In genomic region chr14:51884598-51885331, GRCm38 (mm10) we compare ENCODE assay signal across 8 mouse cellular contexts. TPM values are rescaled to one million over a fixed set of nuclear protein-coding genes. Genes with fewer than 3 reads are reported as not detected.
DNase-seq lines count a peak whose midpoint lies in the region; ATAC-seq and TF ChIP-seq lines count a peak whose summit lies in the region.

TSS of gene Mettl17 (plus strand) at chr14:51884842.

- under 1% methylated on average over 43 of the region's 43 CpGs for WGBS in forebrain, embryonic 13.5 days
- WGBS in large intestine, adult 2 months: under 1% methylated on average over 43 of the region's 43 CpGs
- under 1% methylated on average over 43 of the region's 43 CpGs for WGBS in liver, postnatal 0 days (ENCODE audit: insufficient replicate concordance)
- under 1% methylated on average over 43 of the region's 43 CpGs for WGBS in neural tube, embryonic 14.5 days

- no peaks in the 10 kb centered on the region for H3K27me3 ChIP-seq in ES-Bruce4 (ENCODE audit: control insufficient read depth, insufficient read depth, low read length, poor library complexity, severe bottlenecking)
- H3K27me3 ChIP-seq in forebrain, embryonic 13.5 days: no peaks in the 10 kb centered on the region
- no peaks in the 10 kb centered on the region for H3K27me3 ChIP-seq in liver, postnatal 0 days (ENCODE audit: insufficient read depth, low read length)
- no peaks in the 10 kb centered on the region for H3K27me3 ChIP-seq in neural tube, embryonic 14.5 days (ENCODE audit: control insufficient read depth, insufficient read depth, low read length)

- peak; percentile 96 for DNase-seq in heart, postnatal 10 days
- peak; percentile 96 for DNase-seq in large intestine, adult 2 months (ENCODE audit: low read depth, low spot score)
- peak; percentile 95 for DNase-seq in liver, postnatal 0 days
- DNase-seq in testis, postnatal 10 days (ENCODE audit: low spot score): peak; percentile 98

- peak within 1 kb of the TSS; percentile 82 for H3K27ac ChIP-seq in ES-Bruce4 (ENCODE audit: insufficient read depth, low read length)
- peak within 1 kb of the TSS; percentile 78 for H3K27ac ChIP-seq in forebrain, embryonic 13.5 days
- H3K27ac ChIP-seq in liver, postnatal 0 days (ENCODE audit: low read depth): peak within 1 kb of the TSS; percentile 74
- H3K27ac ChIP-seq in neural tube, embryonic 14.5 days (ENCODE audit: low read depth, low read length): peak within 1 kb of the TSS; percentile 76

- ATAC-seq in cerebellum, adult (ENCODE audit: insufficient number of reproducible peaks, low FRiP score, low TSS enrichment): peak; percentile 100
- peak; percentile 99 for ATAC-seq in forebrain, embryonic 13.5 days
- ATAC-seq in liver, postnatal 0 days: peak; percentile 98
- ATAC-seq in neural tube, embryonic 14.5 days (ENCODE audit: low read depth): peak; percentile 99

- H3K4me2 ChIP-seq in forebrain, embryonic 13.5 days: peak within 1 kb of the TSS; percentile 82
- peak within 1 kb of the TSS; percentile 96 for H3K4me2 ChIP-seq in liver, postnatal 0 days (ENCODE audit: low read depth, low read length)
- peak within 1 kb of the TSS; percentile 78 for H3K4me2 ChIP-seq in neural tube, embryonic 14.5 days (ENCODE audit: low read depth, low read length)

- peak within 1 kb of the TSS; percentile 75 for H3K9ac ChIP-seq in ES-Bruce4 (ENCODE audit: low read depth, poor library complexity, severe bottlenecking)
- H3K9ac ChIP-seq in forebrain, embryonic 13.5 days: peak within 1 kb of the TSS; percentile 79
- H3K9ac ChIP-seq in liver, postnatal 0 days (replicated peaks): peak within 1 kb of the TSS; percentile 72
- peak within 1 kb of the TSS; percentile 78 for H3K9ac ChIP-seq in neural tube, embryonic 14.5 days (replicated peaks; ENCODE audit: low read depth, low read length)

- no peak for TF ChIP-seq POLR2A in ES-Bruce4 (IDR thresholded peaks at IDR 0.05; ENCODE audit: insufficient read depth, low read length)

- H3K4me1 ChIP-seq in ES-Bruce4 (ENCODE audit: control insufficient read depth, insufficient read depth, low read length): peaks cover 2% of the 10 kb centered on the region
- peaks cover 18% of the 10 kb centered on the region for H3K4me1 ChIP-seq in forebrain, embryonic 13.5 days
- H3K4me1 ChIP-seq in liver, postnatal 0 days (ENCODE audit: insufficient read depth): peaks cover 8% of the 10 kb centered on the region
- H3K4me1 ChIP-seq in neural tube, embryonic 14.5 days (ENCODE audit: control insufficient read depth, insufficient read depth, low read length): peaks cover 12% of the 10 kb centered on the region

- no peak for TF ChIP-seq EP300 in ES-Bruce4 (IDR thresholded peaks at IDR 0.05; ENCODE audit: insufficient read depth, low read depth, low read length)
- TF ChIP-seq EP300 in liver, postnatal 0 days (IDR thresholded peaks at IDR 0.05; ENCODE audit: low read depth): peak; percentile 35; the same call in 1 of the 2 replicates

- TF ChIP-seq CTCF in ES-Bruce4 (IDR thresholded peaks at IDR 0.05; ENCODE audit: low read depth, low read length): no peak
- 0 out of 2 replicates have a peak, but pooled peaks have one; percentile 12 for TF ChIP-seq CTCF in liver, postnatal 0 days (IDR thresholded peaks at IDR 0.05; ENCODE audit: low read depth)

- H3K36me3 ChIP-seq in ES-Bruce4 (ENCODE audit: control insufficient read depth, insufficient read depth, low read length, poor library complexity, severe bottlenecking): peaks cover 28% of the 10 kb centered on the region
- H3K36me3 ChIP-seq in forebrain, embryonic 13.5 days (ENCODE audit: poor library complexity, severe bottlenecking): peaks cover 32% of the 10 kb centered on the region
- peaks cover 14% of the 10 kb centered on the region for H3K36me3 ChIP-seq in liver, postnatal 0 days (replicated peaks; ENCODE audit: insufficient read depth, low read length)
- H3K36me3 ChIP-seq in neural tube, embryonic 14.5 days (ENCODE audit: control insufficient read depth, insufficient read depth, low read length): peaks cover 14% of the 10 kb centered on the region

- peak within 1 kb of the TSS; percentile 84 for H3K4me3 ChIP-seq in ES-Bruce4 (ENCODE audit: low read depth, low read length)
- peak within 1 kb of the TSS; percentile 73 for H3K4me3 ChIP-seq in forebrain, embryonic 13.5 days
- peak within 1 kb of the TSS; percentile 73 for H3K4me3 ChIP-seq in liver, postnatal 0 days (ENCODE audit: low read depth, low read length)
- peak within 1 kb of the TSS; percentile 63 for H3K4me3 ChIP-seq in neural tube, embryonic 14.5 days (ENCODE audit: low read depth, low read length)

- H3K9me3 ChIP-seq in ES-Bruce4 (replicated peaks; ENCODE audit: control insufficient read depth, insufficient read depth, low read length, poor library complexity, severe bottlenecking): no peaks in the 10 kb centered on the region
- no peaks in the 10 kb centered on the region for H3K9me3 ChIP-seq in forebrain, embryonic 13.5 days (replicated peaks)
- no peaks in the 10 kb centered on the region for H3K9me3 ChIP-seq in liver, postnatal 0 days (ENCODE audit: low read length)
- no peaks in the 10 kb centered on the region for H3K9me3 ChIP-seq in neural tube, embryonic 14.5 days (ENCODE audit: control insufficient read depth, low read length)

- intact Hi-C loops in heart, postnatal 10 days (cut with DNase I): loop anchor here (10.0 kb wide), 3 partner anchors 50 to 420 kb away; partner anchors contain the start of genes Mettl3 and Supt16

RNA-seq across cellular contexts. Expression of gene Mettl17, which starts in this region (rescaled TPM):
- polyA plus RNA-seq in ES-Bruce4 (2011; ENCODE audit: insufficient read depth, insufficient read length, low read depth, missing spikeins): 19.2 and 24.2 TPM in 2 replicates
- 60.5 and 76.5 TPM in 2 replicates for polyA plus RNA-seq in forebrain, embryonic 13.5 days (2015; fragmentation: Nextera tagmentation; extraction: Ambion mirVana)
- 10 to 100 TPM; 19.2 to 28.5 TPM for total RNA-seq in heart, postnatal 10 days (2021)
- polyA plus RNA-seq in large intestine, adult 2 months (2012; rRNA removed): 32.7 and 42.6 TPM in 2 replicates
- 9.4 and 10.8 TPM in 2 replicates for polyA plus RNA-seq in liver, postnatal 0 days (2015; fragmentation: Nextera tagmentation; extraction: Ambion mirVana)
- 69.8 and 99.4 TPM in 2 replicates for polyA plus RNA-seq in neural tube, embryonic 14.5 days (2014; fragmentation: Nextera tagmentation; extraction: Ambion mirVana)

Comparison
In these comparisons a context has a peak if more than half of its experiments do, and no peak if none do; other contexts are left out.
1. Peak in every context shown above with its lines: DNase-seq, ATAC-seq, H3K4me3 ChIP-seq and H3K27ac ChIP-seq.